Mouse (Mus musculus) lung, postnatal 0 days (tissue): ENCODE data around the gene Hmga1. TPM values are rescaled to one million over a fixed set of nuclear protein-coding genes. Genes with fewer than 3 reads are reported as not detected.

Experiments used
- ATAC-seq: fragments of 200-750 bp; cut with Nextera tagmentation; 2 replicates; pipeline ENCODE4 v1.8.0; 2017; ENCODE audit warnings: moderate library complexity
- DNase-seq: peaks from one replicate; pipeline ENCODE4 v3.0.0-alpha.2; 2016; ENCODE audit warnings: low spot score
- H3K27ac ChIP-seq: fragments of 300-500 bp; sonication (generic); 2 replicates; pipeline ENCODE4 v1.5.1; 2014; ENCODE audit warnings: antibody characterized with exemption, mild to moderate bottlenecking, low read length, mixed read lengths
- H3K27me3 ChIP-seq: fragments of 300-500 bp; sonication (generic); replicated peaks from 2 replicates; pipeline ENCODE4 v1.6.1; 2014; ENCODE audit warnings: low read length, mixed read lengths; ENCODE audit not compliant: insufficient read depth
- H3K36me3 ChIP-seq: fragments of 300-500 bp; sonication (generic); 2 replicates; pipeline ENCODE4 v1.6.1; 2014; ENCODE audit warnings: low read length, mixed read lengths; ENCODE audit not compliant: insufficient read depth
- H3K4me1 ChIP-seq: fragments of 300-500 bp; sonication (generic); 2 replicates; pipeline ENCODE4 v1.6.1; 2014; ENCODE audit warnings: antibody characterized with exemption, low read depth, low read length, mixed read lengths; ENCODE audit not compliant: insufficient read depth
- H3K4me2 ChIP-seq: fragments of 300-500 bp; sonication (generic); replicated peaks from 2 replicates; pipeline ENCODE4 v1.6.1; 2014; ENCODE audit warnings: low read depth, mild to moderate bottlenecking, low read length, moderate library complexity, mixed read lengths
- H3K4me3 ChIP-seq: fragments of 300-500 bp; sonication (generic); 2 replicates; pipeline ENCODE4 v1.5.1; 2014; ENCODE audit warnings: low read depth, low read length
- H3K9ac ChIP-seq: fragments of 300-500 bp; sonication (generic); replicated peaks from 2 replicates; pipeline ENCODE4 v1.6.1; 2014; ENCODE audit warnings: low read depth, mild to moderate bottlenecking
- H3K9me3 ChIP-seq: fragments of 300-500 bp; sonication (generic); 2 replicates; pipeline ENCODE4 v1.6.1; 2016; ENCODE audit warnings: low read length, mixed read lengths
- CTCF ChIP-seq: IDR thresholded peaks from 2 replicates; pipeline ENCODE4 v1.5.1; 2016; ENCODE audit warnings: antibody characterized with exemption, mild to moderate bottlenecking
- EP300 ChIP-seq: IDR thresholded peaks from 2 replicates; pipeline ENCODE4 v1.6.1; 2016; ENCODE audit warnings: antibody characterized with exemption, mild to moderate bottlenecking, control low read depth
- WGBS: fragments of 180-500 bp; shearing (Covaris S2); extraction: QIAGEN DNeasy Blood & Tissue Kit; methylation state at CpG from one replicate; pipeline ENCODE4 v1.1.7; 2014; 5-methylcytosine and 5-hydroxymethylcytosine counted together
- polyA plus RNA-seq: library from polyadenylated mRNA; unstranded; fragments of >200 nt; fragmentation: Nextera tagmentation; extraction: Ambion mirVana; gene quantifications from 2 replicates; pipeline ENCODE4 v1.2.1, GENCODE M21; 2015

The Hmga1 gene
- polyA plus RNA-seq, result 41.2 and 50.6 TPM in 2 replicates

DNA sequence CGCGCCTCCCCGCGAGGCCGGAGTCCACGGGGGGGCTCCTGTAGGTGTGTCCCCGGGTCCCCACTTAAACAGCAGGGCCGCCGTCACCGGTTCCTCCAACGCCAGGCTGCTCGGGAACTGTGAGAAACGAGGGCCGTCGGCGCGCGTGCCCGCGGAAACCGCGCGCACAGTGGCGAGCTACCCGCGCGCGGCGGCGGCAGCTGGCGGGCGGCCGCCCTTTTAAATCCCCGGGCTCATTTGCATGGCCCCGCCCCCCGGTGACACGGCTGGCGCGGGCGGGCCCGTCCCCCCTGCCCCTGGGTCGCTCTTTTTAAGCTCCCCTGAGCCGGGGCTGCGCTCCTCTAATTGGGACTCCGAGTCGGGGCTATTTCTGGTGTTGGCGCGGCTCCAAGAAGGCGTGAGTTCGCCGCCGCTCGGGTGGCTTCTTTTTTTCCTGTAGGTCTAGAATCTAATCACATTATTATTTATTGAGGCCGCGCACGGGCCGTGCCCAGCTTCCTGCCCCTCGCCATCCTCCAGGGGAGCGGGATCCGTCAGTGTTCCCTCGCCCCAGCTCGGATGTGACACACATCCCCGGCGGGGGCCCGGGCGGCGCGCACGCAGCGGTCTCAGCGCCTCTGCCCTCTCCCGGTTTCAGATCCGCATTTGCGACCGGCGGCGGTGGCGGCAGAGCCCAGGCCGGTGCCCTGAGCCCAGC, at the start of gene Hmga1:
Hmga1 (plus strand) TSS at position 183 of the 697 bp plus-strand sequence.
- H3K27ac ChIP-seq, result peak within 1 kb of the TSS; percentile 92
- DNase-seq (peak; percentile 94), ATAC-seq (peak; percentile 76)
- H3K4me2 ChIP-seq, result peak within 1 kb of the TSS; percentile 98
- no peaks in the 10 kb centered on the region for H3K9me3 ChIP-seq
- H3K9ac ChIP-seq, result peak within 1 kb of the TSS; percentile 78
- peaks cover 6% of the 10 kb centered on the region; the same call in 1 of the 2 replicates for H3K4me1 ChIP-seq
- H3K27me3 ChIP-seq, result no peaks in the 10 kb centered on the region
- peak within 1 kb of the TSS; percentile 76 for H3K4me3 ChIP-seq
- no peaks in the 10 kb centered on the region for H3K36me3 ChIP-seq
- WGBS, result 3% methylated on average over 68 of the region's 79 CpGs
- TF ChIP-seq EP300 (no peak), CTCF (peak; percentile 4; the same call in 1 of the 2 replicates)

DNA sequence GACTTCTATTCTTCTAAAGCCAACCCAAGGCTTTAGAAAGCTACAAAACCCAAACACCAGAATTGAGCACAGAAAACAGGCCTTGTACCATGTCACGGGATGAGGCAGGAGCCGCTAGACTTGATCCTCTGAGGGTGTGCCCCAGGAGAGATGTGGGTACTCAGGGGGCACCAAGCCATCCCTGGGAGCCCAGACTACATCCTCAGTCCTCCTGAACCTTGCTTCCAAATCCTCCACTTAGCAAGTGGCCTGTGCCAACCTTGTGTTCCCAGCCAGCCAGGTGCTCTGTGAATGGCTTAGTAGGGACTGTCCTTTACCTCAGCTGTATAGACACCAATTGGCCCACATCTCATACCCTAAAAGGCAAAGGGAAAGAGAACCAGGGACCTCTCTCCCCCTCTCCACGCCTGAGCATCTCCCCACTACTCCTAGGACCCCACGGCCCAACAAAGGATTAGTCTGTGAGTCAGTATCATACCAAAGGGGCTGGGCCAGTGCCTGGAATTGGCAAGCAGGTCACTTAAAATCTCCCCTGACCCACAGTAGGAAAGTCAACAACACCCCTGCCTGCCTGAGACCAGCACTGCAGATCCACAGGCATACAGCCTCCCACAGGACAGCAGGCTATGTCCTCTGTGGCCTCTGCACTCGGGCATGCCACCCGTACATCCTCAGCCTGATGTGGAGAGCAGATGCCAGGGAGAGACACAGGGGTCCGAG, 49.3 kb upstream of the Hmga1 start:
- WGBS, result 85% methylated on average over 7 of the region's 7 CpGs
- H3K9me3 ChIP-seq, result no peaks in the 10 kb centered on the region
- TF ChIP-seq EP300 (no peak), CTCF (no peak)
- H3K27me3 ChIP-seq, result peaks cover 29% of the 10 kb centered on the region
- DNase-seq, result no peak
- no peak overlapping the region for H3K9ac ChIP-seq
- H3K4me1 ChIP-seq, result no peaks in the 10 kb centered on the region
- ATAC-seq, result no peak
- no peak overlapping the region for H3K4me3 ChIP-seq
- H3K27ac ChIP-seq, result no peak overlapping the region
- no peak overlapping the region for H3K4me2 ChIP-seq
- no peaks in the 10 kb centered on the region for H3K36me3 ChIP-seq

DNA sequence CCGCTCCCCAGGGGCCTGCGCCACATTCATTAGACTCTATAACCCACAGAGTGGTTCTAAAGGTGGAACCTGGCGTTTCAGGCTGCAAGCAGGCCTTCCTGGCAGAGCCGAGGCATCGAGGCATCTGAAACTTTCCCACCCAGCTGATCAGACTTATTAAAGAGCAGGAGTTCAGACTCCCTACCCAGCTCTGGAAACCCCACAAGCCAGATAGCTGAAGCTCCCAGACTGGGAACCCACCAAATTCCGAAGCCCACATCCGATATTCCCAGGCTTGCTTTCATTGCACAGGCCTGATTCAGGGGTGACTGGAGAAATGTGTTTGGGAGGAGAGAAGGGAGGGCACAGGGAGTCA, 48.7 kb upstream of the Hmga1 start:
- Histone ChIP-seq H3K9me3 (no peaks in the 10 kb centered on the region), H3K36me3 (no peaks in the 10 kb centered on the region), H3K4me1 (no peaks in the 10 kb centered on the region), H3K4me3 (no peak overlapping the region), H3K27ac (no peak overlapping the region), H3K9ac (no peak overlapping the region), H3K27me3 (peaks cover 34% of the 10 kb centered on the region), H3K4me2 (no peak overlapping the region)
- no peak for DNase-seq
- TF ChIP-seq CTCF (no peak), EP300 (no peak)
- WGBS, result 87% methylated on average over 7 of the region's 7 CpGs
- ATAC-seq, result no peak

DNA sequence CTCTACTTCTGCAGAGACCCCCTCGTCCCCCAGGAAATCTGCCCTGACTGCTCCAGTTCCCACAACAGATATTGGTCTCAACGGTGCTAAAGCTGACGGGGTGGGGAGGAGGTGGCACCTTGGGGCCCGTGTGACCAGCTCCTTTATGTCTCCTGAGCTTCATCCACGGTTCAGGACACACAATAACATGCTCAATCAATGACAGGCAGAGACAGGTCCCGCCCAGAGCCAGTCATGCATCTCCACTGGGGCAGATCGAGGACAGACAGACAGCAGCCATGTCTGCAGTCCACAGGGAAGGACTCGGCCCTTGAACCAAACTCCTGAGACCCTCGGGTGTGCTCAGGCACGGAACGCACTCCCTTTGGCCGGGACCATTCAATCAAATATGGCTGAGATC, 48.3 kb upstream of the Hmga1 start:
- H3K9ac ChIP-seq, result no peak overlapping the region
- no peak for ATAC-seq
- no peak overlapping the region for H3K4me3 ChIP-seq
- DNase-seq, result no peak
- H3K9me3 ChIP-seq, result no peaks in the 10 kb centered on the region
- 58% methylated on average over 12 of the region's 12 CpGs for WGBS
- H3K4me2 ChIP-seq, result no peak overlapping the region
- peaks cover 39% of the 10 kb centered on the region for H3K27me3 ChIP-seq
- H3K27ac ChIP-seq, result no peak overlapping the region
- H3K4me1 ChIP-seq, result no peaks in the 10 kb centered on the region
- TF ChIP-seq CTCF, result no peak
- TF ChIP-seq EP300, result no peak
- no peaks in the 10 kb centered on the region for H3K36me3 ChIP-seq

DNA sequence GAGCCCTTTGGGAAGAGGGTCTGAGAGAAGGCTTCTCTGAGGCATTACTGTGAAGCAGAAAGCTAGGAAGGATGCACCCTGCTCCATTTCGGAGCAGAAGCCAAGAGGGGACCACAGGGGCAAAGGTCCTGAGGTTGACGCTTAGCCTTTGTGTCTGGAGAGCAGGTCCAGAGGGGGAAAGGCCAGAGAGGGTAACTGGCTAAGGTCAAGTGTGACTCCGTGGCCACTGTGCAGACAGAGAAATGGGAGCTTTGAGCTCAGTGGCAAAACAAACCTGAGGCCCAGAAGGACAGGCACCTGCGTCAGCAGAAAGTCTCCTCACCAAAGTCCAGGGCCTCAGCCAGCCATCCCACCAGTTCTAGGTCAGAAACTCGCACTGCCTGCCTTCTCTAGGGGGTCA, 47.8 kb upstream of the Hmga1 start:
- TF ChIP-seq CTCF (no peak), EP300 (no peak)
- ATAC-seq, result no peak
- Histone ChIP-seq H3K4me2 (no peak overlapping the region), H3K4me3 (no peak overlapping the region), H3K27ac (no peak overlapping the region), H3K9ac (no peak overlapping the region), H3K27me3 (peaks cover 44% of the 10 kb centered on the region), H3K36me3 (no peaks in the 10 kb centered on the region), H3K9me3 (no peaks in the 10 kb centered on the region), H3K4me1 (no peaks in the 10 kb centered on the region)
- DNase-seq, result no peak
- 50% methylated on average over 5 of the region's 5 CpGs for WGBS

DNA sequence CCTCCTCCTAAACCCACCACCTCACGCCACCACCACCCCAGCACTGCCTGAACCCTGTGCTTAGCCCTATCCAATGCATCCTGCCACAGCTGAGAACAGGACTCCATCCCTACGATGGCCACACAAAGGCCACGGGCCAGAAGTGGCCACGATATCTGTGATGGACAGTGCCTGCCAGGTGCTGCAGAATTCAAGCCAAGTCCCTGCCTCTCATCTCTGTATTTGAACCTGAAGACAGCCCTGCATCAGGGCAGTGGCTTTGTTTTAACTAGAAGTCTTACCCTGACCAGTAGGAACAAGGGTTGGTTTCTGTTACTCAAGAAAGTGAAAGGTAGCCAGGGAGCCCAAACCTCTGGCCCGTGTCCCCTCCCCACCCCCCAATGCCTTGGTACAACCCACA, 47.2 kb upstream of the Hmga1 start:
- TF ChIP-seq CTCF, result no peak
- no peak for TF ChIP-seq EP300
- no peak overlapping the region for H3K4me3 ChIP-seq
- H3K36me3 ChIP-seq, result no peaks in the 10 kb centered on the region
- no peak for ATAC-seq
- H3K27me3 ChIP-seq, result peaks cover 46% of the 10 kb centered on the region
- H3K9ac ChIP-seq, result no peak overlapping the region
- no peak for DNase-seq
- H3K27ac ChIP-seq, result no peak overlapping the region
- H3K4me1 ChIP-seq, result no peaks in the 10 kb centered on the region
- WGBS, result 68% methylated on average over 5 of the region's 5 CpGs
- no peaks in the 10 kb centered on the region for H3K9me3 ChIP-seq
- H3K4me2 ChIP-seq, result no peak overlapping the region
